Mouse (Mus musculus) monocyte, adult 5-6 weeks (primary cell): ENCODE measurements at regions not wholly inside any gene's neighbourhood (a gene's known extent, or its start where the extent isn't known, plus 50 kb on each side); places are given as distances from the start of the nearest gene placed in this dataset.

Experiments used
- ATAC-seq: fragments of 153-309, 156-312 bp; replicated peaks from 2 replicates; pipeline ENCODE4 v1.8.0; 2017; ENCODE audit warnings: mild to moderate bottlenecking; ENCODE audit not compliant: low TSS enrichment, insufficient number of reproducible peaks, severe bottlenecking, poor library complexity, low FRiP score

- ATAC-seq, result no peak
Observed at GRCm38 (mm10) chr19:6684921-6685320, 142.1 kb upstream of the Slc22a12 start.

GRCm38 (mm10) chr19:6679392-6680307 is 136.8 kb upstream of the Slc22a12 start:
- no peak; the same call in 1 of the 2 replicates for ATAC-seq

- no peak for ATAC-seq
Observed at GRCm38 (mm10) chr19:6677511-6677910, 134.7 kb upstream of the Slc22a12 start.

DNA sequence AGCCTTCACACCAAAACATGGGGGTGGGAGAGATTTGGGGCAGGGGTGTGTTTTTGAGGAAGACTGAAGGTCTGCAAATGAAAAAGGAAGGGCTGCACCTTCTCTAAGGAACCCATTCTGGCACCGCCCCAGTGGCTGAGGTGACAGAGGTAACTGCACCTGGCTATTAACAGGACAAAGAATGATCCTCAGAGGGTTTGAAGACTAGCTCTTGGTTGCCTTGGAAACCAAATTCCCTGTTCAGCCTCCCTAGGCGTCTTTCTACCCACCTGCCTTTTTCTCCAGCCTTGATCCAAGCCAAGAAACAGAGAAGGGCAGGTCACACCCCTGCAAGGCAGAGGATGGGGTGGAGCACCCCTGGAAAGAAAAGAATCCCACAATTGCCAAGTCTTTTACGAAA is 132.8 kb upstream of the Slc22a12 start:
- ATAC-seq, result no peak

GRCm38 (mm10) chr19:6671696-6672095 is 128.9 kb upstream of the Slc22a12 start:
- ATAC-seq, result no peak

DNA sequence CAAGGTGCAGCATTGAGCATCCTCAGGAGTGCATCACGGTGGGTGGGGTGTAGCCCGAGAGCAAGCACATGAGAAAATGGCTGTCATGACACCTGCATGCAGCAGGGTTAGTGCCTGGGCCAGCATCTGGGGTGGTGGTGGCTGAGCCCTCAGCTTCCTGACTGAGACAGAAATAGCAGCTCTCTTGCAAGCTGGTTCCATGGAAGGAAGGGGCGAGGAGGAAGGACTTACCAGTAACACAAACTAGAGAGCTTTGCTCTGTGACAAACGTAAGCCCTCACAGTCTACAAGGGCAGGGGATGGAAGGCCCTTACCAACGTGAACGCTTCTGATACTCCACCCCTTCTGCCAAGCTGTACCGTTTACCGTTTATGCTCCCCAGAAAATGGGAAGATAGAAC is 127.0 kb upstream of the Slc22a12 start:
- no peak for ATAC-seq

GRCm38 (mm10) chr19:6668545-6668944 is 125.7 kb upstream of the Slc22a12 start:
- peak; percentile 54 for ATAC-seq

DNA sequence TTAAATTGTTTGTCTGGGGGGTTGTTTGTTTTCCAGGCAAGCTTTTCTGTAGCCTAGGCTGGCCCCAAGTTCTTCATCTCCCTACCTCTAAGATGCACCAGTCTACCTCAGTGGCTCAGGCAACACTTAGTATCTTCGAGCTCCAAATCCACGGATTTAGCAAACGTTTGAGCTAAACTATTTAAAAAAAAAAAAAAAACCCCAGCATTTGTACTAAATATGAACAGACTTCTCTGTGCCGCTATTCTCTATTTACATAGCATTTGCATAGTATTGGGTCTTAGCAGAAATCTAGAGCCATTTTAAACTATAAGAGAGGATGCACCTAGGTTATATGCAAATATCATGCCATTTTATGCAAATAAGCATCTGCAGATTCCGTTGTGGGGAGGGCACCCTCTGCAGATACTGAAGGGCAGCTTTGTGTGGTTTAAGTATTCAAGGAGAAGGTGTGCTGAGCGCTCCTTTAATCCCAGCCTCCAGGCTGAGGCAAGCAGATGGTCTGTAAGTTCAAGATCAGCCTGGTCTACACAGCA is 123.4 kb upstream of the Slc22a12 start:
- no peak for ATAC-seq

DNA sequence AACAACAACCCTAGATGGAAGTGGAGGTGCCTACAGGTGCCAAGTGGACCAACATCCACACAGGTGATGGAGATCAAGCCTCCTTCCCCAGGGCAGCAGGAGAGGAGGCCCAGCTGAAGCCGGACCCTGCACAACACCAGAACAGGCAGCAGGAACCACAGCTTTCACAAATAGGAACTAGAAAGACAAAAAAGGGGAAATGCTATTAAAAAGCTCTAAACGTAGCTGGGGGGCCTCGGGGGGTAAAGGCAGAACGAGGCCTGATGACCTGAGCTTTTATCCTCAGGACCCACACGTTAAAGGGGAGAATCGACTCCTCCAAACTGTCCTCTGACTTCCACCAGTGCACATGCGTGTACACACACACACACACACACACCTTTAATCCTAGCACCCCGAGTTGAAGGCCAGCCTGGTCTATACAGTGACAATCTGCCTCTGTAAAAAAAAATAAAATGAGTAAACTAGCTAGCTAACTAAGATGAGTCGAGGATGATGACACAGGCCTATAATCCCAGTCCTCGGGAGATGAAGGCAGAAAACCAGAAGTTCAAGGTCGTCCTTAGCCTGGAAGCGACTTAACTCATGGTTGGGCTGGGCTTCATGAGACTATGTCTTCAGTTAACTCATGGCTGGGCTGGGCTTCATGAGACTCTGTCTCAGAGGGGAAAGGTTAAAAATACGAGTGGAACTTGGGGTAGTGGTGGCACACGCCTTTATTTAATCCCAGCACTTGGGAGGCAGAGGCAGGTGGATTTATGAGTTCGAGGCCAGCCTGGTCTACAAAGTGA is 122.6 kb upstream of the Slc22a12 start:
- peak; percentile 32 for ATAC-seq

DNA sequence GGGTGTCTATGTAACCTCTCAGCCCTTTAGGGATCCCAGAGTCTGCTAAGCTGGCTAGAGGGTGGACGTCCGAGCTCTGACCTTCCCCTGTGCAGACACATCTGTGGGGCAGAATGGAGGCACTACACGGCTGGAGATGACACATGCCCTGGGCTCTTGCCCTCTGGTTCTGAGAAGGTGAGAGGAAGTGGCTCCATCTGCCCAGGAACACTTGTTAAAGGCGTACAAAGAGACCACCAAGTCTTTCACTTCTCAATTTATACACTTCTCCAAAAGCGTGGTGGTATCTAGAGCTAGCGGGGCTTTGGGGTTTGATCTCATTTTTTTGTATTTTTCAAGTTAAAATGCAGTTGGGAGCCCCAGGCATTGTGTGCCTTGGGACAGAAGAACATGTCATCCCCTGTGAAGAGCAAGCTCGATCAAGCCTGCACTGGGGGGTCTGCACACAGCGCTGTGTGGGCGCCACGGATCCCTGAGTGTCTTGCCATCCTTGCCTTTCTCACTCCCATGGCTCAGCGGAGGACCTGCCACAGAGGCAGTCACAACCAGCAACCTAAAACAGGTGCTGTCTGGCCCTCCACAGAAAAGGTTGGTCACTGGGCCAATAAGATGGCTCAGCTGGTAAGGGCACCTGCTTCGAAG is 121.6 kb upstream of the Slc22a12 start:
- ATAC-seq, result peak; percentile 20; the same call in 1 of the 2 replicates

GRCm38 (mm10) chr19:6663391-6663790 is 120.6 kb upstream of the Slc22a12 start:
- peak; percentile 61 for ATAC-seq

DNA sequence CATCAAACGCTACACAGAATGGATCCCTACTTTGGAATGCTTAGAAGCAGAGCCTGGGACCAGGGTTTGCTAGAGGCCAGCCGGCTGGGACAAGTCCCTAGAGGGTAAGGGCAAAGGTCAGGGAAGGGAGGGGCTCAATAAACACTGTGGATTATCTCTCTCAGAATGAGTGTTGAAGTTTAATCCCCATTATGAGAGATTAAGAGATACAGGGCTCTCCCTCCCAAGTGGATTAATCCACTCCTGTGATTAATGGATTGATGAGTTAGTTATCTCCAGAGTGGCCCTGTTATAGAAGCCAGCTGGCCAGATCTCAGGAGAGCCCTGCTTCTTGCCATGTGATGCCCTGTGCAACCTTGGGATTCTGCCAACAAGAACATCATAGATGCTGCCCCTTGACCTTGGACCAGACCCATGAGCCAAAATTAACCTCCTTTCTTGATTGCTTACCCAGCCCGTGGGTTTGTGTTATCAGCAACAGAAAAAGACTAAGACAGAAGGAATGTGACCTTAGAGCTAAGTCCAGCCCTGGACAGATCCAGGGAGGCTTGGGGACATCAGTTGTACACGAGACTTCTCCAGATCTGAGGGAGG is 119.6 kb upstream of the Slc22a12 start:
- no peak for ATAC-seq

- no peak for ATAC-seq
Observed at GRCm38 (mm10) chr19:6661508-6661871, 118.7 kb upstream of the Slc22a12 start.

GRCm38 (mm10) chr19:6660723-6661507 is 118.1 kb upstream of the Slc22a12 start:
- ATAC-seq, result no peak

DNA sequence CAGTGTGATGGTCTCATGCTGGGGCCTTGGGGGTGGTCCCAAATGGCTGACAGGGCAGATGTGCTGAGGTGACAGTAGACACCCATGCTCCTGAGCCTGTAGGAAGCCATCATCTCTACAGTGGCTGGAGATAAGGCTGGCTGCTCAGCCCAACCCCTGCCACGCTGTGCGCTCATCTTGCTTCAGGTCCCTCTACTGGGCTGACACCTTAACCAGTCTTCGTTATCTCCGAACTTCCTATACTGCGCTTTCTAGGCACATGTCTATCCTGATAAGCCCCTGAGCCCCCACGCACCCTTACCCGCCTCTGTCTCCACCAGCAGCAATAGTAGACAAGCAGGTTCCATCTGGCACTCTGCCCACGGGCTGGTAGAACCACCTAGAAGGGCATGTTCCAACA is 117.3 kb upstream of the Slc22a12 start:
- no peak for ATAC-seq

DNA sequence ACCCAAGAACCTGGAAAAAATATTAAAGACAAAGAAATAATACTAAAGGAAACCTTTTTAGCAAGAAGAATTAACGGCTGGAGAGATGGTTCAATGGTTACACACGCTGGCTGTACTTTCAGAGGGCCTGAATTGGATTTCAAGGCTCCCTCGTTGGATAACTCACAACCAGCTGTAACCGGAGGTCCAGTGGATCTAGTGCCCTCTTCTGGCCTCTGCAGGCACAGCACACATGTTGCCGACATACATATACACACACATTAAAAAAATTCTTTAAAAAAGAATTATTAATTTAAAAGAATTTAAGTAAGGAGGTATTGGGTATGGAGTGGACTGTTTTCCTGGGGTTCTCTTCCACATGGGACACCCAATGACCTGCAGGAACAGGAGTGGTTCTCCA is 111.7 kb upstream of the Slc22a12 start:
- no peak for ATAC-seq

- no peak for ATAC-seq
Observed at GRCm38 (mm10) chr19:6652775-6653174, 109.9 kb upstream of the Slc22a12 start.

DNA sequence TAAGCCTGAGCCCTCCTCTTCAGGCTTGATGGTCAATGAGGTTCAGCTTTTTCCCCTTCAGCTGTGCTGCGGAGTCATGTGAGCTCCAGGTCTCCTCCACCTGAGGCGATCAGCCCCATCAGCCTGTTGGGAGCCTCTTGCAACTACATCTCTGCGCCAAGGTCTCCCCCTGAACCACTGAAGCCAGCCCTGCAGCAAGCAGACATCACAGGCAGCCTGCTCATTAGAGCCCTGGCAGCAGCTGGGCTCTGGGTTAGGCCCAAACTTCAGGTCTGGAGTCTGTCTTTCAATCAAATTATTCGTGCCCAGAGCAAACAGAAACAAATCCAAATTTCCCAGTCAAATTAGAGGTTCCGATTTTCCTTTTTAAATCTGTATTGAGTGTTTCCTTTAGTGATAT is 108.4 kb upstream of the Slc22a12 start:
- no peak for ATAC-seq
